Mouse (Mus musculus): ENCODE results near the gene Rae1.

The Rae1 gene

DNA sequence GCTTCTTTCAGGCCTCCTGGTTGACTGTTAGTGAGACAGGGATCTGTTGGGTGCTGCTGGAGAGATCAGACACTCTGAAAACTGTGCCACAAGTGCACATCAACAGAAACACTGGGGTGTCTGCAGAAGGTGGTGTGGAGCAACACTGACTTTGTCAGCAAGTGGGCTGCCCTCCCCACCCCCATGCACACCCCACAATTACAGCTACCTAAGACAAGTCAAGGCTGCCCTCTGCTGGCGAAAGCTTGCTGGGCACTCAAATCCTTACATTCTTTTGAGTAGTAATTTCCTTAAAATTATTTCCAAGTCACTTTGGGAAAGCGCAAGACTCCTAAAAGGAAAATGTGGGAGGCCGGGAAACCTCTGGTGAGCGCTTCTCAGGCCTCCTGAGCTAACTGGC, 3.7 kb upstream of the Rae1 start:
- peak; percentile 56 to 84 for DNase-seq (ENCODE audit: low spot score in 2 of 2)

DNA sequence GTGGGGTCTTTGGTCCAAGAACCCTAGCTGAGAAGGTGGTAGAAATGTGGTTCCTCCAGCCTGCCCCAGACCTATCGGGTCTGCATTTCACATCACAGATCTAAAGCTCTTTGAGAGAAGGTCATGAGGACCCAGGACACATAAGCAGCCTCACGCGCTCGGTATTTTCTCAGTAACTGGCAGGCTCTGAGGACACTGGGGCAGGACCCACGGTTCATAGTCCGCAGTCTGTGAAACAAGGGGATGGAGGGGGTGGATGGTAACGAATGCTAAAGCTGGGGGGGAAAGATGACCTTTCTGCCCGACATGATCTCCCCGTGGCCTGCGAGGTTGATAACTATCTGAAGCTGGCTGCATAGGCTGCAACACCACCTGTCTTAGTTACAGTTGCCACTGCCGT, 2.2 kb upstream of the Rae1 start:
- no peak for DNase-seq (ENCODE audit: low spot score in 2 of 2)

GRCm38 (mm10) chr2:172998478-172998877, 1.4 kb upstream of the Rae1 start:
- DNase-seq (ENCODE audit: low spot score in 2 of 2), result no peak

DNA sequence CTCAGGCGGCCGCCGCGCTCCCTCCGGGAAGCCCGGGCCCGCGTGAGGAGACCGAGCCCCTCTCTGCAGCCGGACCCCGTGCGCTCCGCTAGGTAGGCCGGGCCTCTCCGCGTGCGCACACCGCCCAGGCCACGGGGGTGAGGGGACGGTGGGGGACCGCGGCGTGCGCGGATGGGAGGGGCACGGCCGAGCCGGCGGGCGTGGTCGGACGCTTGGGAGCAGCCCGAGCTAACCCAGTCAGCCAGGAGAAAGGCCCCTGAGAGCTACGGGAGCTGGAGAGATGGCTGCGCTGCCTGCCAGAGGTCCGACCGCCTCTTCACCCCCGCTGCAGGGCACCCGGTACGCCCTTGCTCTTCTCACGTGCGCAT, 352 bp downstream of the Rae1 start:
- DNase-seq (ENCODE audit: low spot score in 2 of 2), result peak; percentile 81 to 90

DNA sequence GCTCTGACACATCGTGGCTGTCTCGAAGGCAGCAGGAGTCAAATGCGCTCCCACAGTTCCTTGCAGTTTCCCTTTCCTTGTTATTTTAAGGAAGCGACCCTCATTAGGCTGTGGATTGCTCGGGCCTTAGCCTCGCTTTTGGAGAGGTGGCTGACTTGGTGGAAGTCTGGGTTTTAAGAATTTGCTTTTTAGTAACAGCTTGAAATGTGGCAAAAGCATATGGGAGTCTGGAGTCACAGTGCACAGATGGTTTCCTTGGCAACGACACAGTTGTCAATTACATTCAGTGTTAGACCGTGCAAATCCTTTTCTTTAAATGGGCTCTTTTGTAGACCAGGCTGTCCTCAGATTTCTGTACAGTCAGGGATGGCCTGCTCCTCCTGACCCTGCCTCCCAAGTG, 1.0 kb downstream of the Rae1 start:
- no peak for DNase-seq (ENCODE audit: low spot score in 2 of 2)

DNA sequence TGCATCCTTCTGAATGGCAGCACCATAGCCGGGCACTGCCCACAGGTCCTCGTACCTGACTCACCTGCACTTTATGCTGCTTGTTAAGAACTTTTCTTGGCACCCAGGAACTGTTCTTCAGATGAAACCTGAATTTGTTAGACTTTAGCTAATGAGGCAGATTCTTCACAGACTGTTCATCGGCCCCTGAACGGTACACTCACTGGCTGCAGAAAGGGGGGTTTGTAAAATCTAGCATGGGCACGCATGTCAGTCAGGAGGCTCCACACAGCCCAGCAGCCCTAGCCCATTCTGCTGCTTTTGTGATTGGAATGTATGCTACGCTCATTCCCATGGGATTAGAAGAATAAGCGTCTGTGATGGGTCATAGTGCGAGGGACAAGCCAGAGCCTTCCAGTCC, 3.8 kb downstream of the Rae1 start:
- DNase-seq (ENCODE audit: low spot score in 2 of 2), result no peak

DNA sequence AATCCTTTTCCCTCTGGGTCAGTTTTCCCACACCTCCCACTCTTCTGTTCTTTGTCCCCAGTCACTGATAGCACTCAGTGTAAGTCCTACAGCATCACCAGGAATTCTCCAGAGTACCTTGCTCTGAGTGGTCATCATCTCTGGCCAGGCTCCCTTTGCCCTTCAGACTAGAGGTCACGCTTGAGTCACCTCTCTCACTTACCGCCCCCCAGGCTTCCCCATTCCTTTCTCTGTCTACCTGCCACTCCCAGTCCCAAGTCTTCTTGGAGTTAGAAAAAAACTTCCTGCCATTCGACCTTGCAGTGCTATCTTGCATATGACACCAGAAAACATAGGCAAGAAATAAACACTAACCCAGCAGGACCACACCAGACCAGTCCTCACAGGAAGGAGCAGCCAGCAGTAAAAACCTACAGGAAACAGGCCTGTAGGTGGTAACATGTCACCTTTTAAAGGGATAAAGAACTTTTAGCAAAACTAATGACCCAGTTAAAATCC, 10.4 kb downstream of the Rae1 start:
- no peak for DNase-seq (ENCODE audit: low spot score in 2 of 2)

- DNase-seq (ENCODE audit: low spot score in 2 of 2), result no peak
Measured at GRCm38 (mm10) chr2:173011440-173011839, 11.5 kb downstream of the Rae1 start.

DNA sequence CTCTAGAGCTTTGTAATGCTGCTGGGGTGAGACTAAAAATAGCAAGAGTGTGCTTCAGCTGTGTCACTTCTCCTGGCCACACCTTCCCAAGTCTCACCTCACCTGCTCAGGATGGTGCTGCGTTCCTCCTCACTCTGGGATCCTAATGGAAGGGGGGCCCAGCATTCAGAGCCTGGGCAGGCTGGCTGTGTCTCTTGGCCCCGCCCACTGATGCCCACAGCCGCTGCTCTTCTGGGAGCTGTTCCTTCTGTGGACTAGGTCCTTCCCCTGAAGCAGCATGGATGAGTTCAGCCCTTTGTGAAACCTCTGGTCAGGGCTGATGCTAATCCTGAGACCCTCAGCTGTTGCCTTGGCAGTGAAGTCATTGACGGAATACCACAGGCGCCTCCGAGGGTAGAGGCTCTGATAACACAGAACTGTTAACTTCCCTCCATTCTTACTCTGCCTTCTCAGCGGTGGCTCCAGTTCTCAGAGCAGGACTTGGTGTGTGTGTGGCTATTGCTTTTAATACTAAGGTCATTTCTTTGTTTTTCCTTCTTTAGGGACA, 14.9 kb downstream of the Rae1 start:
- no peak for DNase-seq (ENCODE audit: low spot score in 2 of 2)

DNA sequence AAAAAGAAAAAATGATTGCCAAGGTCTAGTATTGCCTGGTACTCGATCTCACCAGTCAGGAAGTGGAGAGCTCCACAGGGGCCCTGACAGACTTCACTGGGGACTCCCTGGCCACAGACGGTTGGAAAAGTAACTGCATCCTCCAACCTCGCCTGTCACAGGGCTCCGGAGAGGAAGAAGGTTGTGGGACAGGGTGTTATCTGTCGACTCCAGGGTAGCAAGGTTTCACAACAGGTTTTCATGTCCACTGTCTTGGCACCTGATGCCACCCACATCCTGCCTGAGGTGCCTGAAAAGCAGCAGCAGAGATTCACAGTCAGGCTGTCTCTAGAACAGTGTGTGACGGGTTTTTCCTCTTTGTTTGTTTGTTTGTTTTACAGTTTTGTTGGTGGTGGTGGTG, 18.0 kb downstream of the Rae1 start:
- DNase-seq (ENCODE audit: low spot score in 2 of 2), result peak in 1 of 2 experiments; percentile 25

DNA sequence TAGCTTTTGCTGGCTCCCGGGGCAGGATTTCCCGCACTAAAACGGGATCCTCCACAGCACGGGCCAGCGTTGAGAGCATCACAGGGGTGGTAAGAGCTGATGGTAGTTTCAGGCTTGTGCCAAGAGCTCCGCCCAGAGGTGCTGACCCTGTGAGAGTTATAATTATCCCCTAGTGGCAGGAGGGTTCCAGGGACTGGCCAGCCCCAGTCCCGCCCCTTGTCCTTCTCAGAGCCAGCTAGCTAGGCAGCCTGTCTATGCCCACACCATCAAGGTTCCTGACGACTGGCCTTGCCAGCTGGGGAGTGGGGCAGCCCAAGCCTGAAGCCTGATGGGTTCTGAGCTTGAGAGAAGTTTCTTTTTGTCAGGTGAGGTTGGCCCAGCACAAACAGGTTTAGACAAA, 18.7 kb downstream of the Rae1 start:
- DNase-seq (ENCODE audit: low spot score in 2 of 2), result peak; percentile 24 to 67

DNA sequence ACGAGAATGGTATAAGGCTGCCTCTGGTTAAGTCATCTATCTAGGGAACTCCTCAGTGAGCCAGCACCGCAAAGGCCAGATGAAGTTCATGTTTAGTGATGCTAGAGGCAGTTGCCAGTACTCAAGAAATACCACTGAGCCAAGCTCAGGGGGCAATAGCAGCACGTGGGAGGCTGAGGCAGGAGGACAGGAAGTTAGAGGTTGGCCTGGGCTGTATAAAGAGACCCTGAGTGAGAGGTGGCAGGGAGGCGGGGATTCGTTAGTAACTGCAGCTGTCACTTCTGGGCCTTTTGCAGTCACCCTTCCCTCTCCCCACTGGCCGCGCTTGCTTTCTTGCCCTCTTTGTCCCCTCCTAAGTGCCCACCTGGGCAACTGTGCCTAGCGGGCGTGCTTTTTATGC, 19.4 kb downstream of the Rae1 start:
- no peak for DNase-seq (ENCODE audit: low spot score in 2 of 2)

DNA sequence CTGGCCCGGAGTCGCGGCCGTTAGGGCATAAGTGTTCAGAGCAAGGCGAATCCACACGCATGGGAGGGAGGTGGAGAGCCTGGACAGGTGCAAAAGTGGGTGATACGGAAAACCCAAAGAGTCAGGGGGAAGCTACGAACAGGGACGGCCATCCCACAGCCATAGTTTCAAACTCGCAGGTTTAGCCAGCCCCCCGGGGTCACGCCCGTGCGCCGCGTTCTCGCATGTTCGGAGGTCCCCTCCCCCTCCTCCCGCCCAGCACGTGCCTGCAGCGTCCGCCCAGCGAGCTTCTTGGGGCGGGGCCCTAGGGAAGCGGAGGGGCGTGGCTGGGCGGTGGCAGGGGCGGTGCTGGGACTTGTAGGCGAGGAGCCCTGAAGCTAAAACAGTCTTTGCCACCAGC, 19.9 kb downstream of the Rae1 start:
- DNase-seq (ENCODE audit: low spot score in 2 of 2), result peak; percentile 96 to 97

DNA sequence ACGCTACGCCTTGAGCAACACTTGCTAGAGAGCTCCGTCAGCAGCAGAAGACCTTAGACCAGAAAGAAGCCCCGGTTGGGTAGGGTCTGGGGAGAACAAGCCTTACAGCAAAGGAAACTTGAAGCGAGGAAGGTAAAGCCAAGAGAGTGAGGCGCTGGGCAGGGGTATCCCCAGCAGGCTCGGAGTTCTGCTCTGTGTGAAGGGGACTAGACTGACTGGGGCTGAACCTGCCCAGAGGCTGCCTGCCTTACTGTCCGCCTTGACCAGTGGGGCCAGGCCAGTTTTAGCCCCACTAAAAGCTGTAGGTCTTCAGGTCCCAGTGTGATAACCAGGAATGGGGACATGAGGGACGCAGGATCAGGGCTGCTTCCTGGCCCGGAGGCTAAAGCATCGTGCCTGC, 20.5 kb downstream of the Rae1 start, which contains the start of gene Rbm38:
TSS of gene Rbm38 (plus strand) at position 69 of the 400 bp plus-strand sequence.
- peak; percentile 19 to 67 for DNase-seq (ENCODE audit: low spot score in 2 of 2)

GRCm38 (mm10) chr2:173021633-173022055, 21.7 kb downstream of the Rae1 start:
- DNase-seq (ENCODE audit: low spot score in 2 of 2), result peak; percentile 96 to 99

GRCm38 (mm10) chr2:173022056-173022681, 22.3 kb downstream of the Rae1 start:
- DNase-seq (ENCODE audit: low spot score in 2 of 2), result peak; percentile 63 to 87

GRCm38 (mm10) chr2:173022813-173023212, 22.9 kb downstream of the Rae1 start:
- peak; percentile 40 to 71 for DNase-seq (ENCODE audit: low spot score in 2 of 2)

GRCm38 (mm10) chr2:173023371-173023851, 23.5 kb downstream of the Rae1 start:
- DNase-seq (ENCODE audit: low spot score in 2 of 2), result peak; percentile 36 to 71

GRCm38 (mm10) chr2:173023966-173024365, 24.0 kb downstream of the Rae1 start:
- peak in 1 of 2 experiments; percentile 68 for DNase-seq (ENCODE audit: low spot score in 2 of 2)

GRCm38 (mm10) chr2:173024392-173024791, 24.5 kb downstream of the Rae1 start:
- DNase-seq (ENCODE audit: low spot score in 2 of 2), result peak in 1 of 2 experiments; percentile 69

GRCm38 (mm10) chr2:173024938-173025337, 25.0 kb downstream of the Rae1 start:
- DNase-seq (ENCODE audit: low spot score in 2 of 2), result peak in 1 of 2 experiments; percentile 69

DNA sequence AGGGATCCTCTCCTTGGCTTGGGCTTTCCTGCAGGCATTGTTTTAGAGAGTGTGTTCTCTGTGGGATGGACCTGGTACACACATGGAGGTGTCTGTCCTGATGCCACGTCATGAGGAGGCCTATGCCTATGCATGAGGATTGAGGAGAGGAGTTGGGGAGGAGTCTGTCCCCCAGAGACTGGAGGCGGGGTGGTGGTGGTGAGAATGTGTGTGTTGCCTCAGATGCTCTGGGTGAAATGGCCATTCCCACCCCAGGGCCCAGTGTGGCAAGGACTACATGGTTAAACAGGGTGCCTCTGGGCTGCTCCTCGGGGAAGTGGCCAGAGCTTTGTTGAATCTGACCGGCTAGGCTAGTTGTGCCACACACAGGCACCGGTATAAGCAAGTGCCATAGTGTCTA, 26.4 kb downstream of the Rae1 start:
- DNase-seq (ENCODE audit: low spot score in 2 of 2), result peak; percentile 42 to 74

GRCm38 (mm10) chr2:173026688-173027131, 26.8 kb downstream of the Rae1 start:
- peak; percentile 64 to 80 for DNase-seq (ENCODE audit: low spot score in 2 of 2)
